Mouse (Mus musculus) E14TG2a.4 (cell line): ENCODE results near the gene Slc35d3.

Experiments used
- CTCF ChIP-seq: conservative IDR thresholded peaks from 2 replicates; pipeline ENCODE4 v1.5.1; 2014; ENCODE audit warnings: low read length
- NANOG ChIP-seq: IDR thresholded peaks from 2 replicates; pipeline ENCODE4 v1.6.1; 2014; ENCODE audit warnings: borderline replicate concordance, low read length, mixed read lengths

DNA sequence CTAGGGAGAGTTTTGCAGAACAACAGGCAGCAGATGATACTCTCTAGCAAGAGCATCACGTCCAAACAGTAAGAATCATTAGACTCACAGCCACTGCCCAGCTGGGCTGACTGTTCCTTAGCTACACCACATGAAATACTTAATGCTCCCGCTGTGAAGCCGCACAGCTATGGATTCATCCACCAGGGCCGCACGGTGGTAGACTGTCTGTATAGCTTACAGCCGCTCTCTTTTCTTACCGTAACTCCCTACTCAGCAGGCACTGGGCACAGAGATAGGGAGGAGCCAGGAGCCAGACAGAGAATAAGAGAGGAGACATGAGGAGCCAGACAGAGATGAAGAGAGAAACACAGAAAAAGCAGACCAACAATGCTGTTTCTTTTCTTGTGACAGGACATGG lies 25.4 kb upstream of the Slc35d3 start:
- TF ChIP-seq CTCF (no peak), NANOG (no peak)
